Mouse (Mus musculus): ENCODE results near the gene Dnajb12.

DNA sequence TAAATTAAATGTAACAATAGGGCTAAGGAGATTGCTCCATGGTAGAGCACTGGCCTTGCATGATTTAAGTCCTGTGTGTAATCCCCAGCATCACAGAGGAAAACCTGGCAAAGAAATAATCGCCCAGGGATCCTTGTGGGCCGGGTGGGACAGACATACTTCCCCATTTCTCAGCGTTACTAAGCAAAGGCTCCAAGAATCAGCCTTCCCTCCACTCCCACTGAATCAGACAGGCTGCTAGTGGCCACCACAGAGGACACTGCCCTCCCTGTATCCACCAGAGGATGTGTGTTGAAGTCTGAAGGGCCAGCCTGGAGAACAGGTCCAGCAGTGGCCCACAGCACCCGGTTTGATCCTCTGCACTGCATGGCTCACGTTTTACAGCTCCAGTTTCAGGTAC, 8.1 kb downstream of the Dnajb12 start:
- TF ChIP-seq CTCF (IDR thresholded peaks at IDR 0.05; ENCODE audit: borderline replicate concordance, control insufficient read depth, extremely low read depth, insufficient read depth, low read length, poor library complexity), result no peak
- no peak for TF ChIP-seq POLR2A (IDR thresholded peaks at IDR 0.05; ENCODE audit: control insufficient read depth, extremely low read depth, insufficient read depth, low read length, poor library complexity)
